Mouse (Mus musculus): ENCODE results near the gene Epb42.
"Not testable (repeated sequence)": the region's sequence is repeated elsewhere in the genome, so short reads cannot be mapped to it uniquely, and the experiment has no call there.

Epb42 gene

GRCm38 (mm10) chr2:121036733-121037341, at the start of gene Epb42:
TSS of gene Epb42 (minus strand) at chr2:121037072.
- DNase-seq (ENCODE audit: low read depth, low spot score): no peak

- DNase-seq (ENCODE audit: low read depth, low spot score): no peak
Measured at GRCm38 (mm10) chr2:121085480-121086185, 48.8 kb upstream of the Epb42 start, which contains the start of gene Tgm5. TSS of gene Tgm5 (minus strand) at chr2:121085841.

GRCm38 (mm10) chr2:121082626-121083025, 45.8 kb upstream of the Epb42 start:
- DNase-seq (ENCODE audit: low read depth, low spot score): no peak

GRCm38 (mm10) chr2:121074747-121075146, 37.9 kb upstream of the Epb42 start:
- no peak for DNase-seq (ENCODE audit: low read depth, low spot score)

GRCm38 (mm10) chr2:121071871-121072270, 35.0 kb upstream of the Epb42 start:
- no peak for DNase-seq (ENCODE audit: low read depth, low spot score)

GRCm38 (mm10) chr2:121069506-121069905, 32.6 kb upstream of the Epb42 start:
- DNase-seq (ENCODE audit: low read depth, low spot score): no peak

- no peak for DNase-seq (ENCODE audit: low read depth, low spot score)
Measured at GRCm38 (mm10) chr2:121067116-121067515, 30.2 kb upstream of the Epb42 start.

GRCm38 (mm10) chr2:121061315-121061714, 24.4 kb upstream of the Epb42 start:
- no peak for DNase-seq (ENCODE audit: low read depth, low spot score)

- DNase-seq (ENCODE audit: low read depth, low spot score): no peak
Measured at GRCm38 (mm10) chr2:121057997-121058396, 21.1 kb upstream of the Epb42 start.

GRCm38 (mm10) chr2:121055915-121056314, 19.0 kb upstream of the Epb42 start:
- no peak for DNase-seq (ENCODE audit: low read depth, low spot score)

GRCm38 (mm10) chr2:121054060-121054459, 17.2 kb upstream of the Epb42 start:
- no peak for DNase-seq (ENCODE audit: low read depth, low spot score)

GRCm38 (mm10) chr2:121052176-121052575, 15.3 kb upstream of the Epb42 start:
- DNase-seq (ENCODE audit: low read depth, low spot score): no peak

- no peak for DNase-seq (ENCODE audit: low read depth, low spot score)
Measured at GRCm38 (mm10) chr2:121045653-121046052, 8.8 kb upstream of the Epb42 start.

GRCm38 (mm10) chr2:121041098-121041497, 4.2 kb upstream of the Epb42 start:
- DNase-seq (ENCODE audit: low read depth, low spot score): peak; percentile 17

- DNase-seq (ENCODE audit: low read depth, low spot score): no peak
Measured at GRCm38 (mm10) chr2:121039382-121039781, 2.5 kb upstream of the Epb42 start.

- DNase-seq (ENCODE audit: low read depth, low spot score): not testable (repeated sequence)
Measured at GRCm38 (mm10) chr2:121038851-121039250, 2.0 kb upstream of the Epb42 start.

GRCm38 (mm10) chr2:121022918-121023317, 14.0 kb downstream of the Epb42 start:
- DNase-seq (ENCODE audit: low read depth, low spot score): no peak

- no peak for DNase-seq (ENCODE audit: low read depth, low spot score)
Measured at GRCm38 (mm10) chr2:121017151-121017550, 19.7 kb downstream of the Epb42 start.

GRCm38 (mm10) chr2:121016226-121016625, 20.6 kb downstream of the Epb42 start:
- no peak for DNase-seq (ENCODE audit: low read depth, low spot score)

- DNase-seq (ENCODE audit: low read depth, low spot score): no peak
Measured at GRCm38 (mm10) chr2:121015507-121015906, 21.4 kb downstream of the Epb42 start.

GRCm38 (mm10) chr2:121012676-121013075, 24.2 kb downstream of the Epb42 start:
- no peak for DNase-seq (ENCODE audit: low read depth, low spot score)

GRCm38 (mm10) chr2:121009071-121009677, 27.7 kb downstream of the Epb42 start:
- no peak for DNase-seq (ENCODE audit: low read depth, low spot score)

- DNase-seq (ENCODE audit: low read depth, low spot score): no peak
Measured at GRCm38 (mm10) chr2:121008664-121009007, 28.2 kb downstream of the Epb42 start.

Measured in retina, postnatal 7 days (tissue).